Mouse (Mus musculus): ENCODE data around the gene Syne3.

The Syne3 gene

DNA sequence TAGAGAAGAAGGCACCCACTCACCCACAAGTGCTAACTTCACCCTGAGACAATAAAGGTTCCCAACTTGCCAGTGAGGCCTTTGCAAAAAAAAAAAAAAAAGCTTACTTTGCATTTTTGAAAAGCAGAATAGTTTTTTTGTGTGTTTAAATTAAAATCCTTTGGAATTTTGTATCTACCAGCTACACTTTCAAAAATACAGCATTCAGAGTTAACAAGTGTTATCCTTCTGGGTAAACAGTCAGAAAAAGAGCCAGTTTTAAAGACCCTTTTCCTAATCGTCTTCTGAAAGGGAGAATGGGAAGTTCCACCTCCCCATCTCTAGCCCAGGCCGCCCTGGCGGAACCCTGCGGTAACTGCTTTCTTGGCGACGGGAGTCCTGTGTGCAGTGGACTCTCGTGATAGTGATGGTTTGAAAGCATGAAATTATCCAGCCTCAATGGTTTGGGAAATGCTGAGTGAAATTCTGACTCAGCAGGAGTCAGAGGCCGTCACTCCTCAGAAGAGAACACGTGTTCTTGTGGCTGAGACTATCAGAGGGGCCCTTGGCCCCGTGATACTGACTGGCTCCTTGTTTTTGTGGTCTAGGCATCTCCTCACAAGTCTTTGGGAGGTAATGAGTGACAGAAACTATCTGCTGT is 16.5 kb upstream of the Syne3 start:
- no peak for DNase-seq (ENCODE audit: extremely low spot score, low read depth, low spot score)

GRCm38 (mm10) chr12:105025271-105025946 is 15.8 kb upstream of the Syne3 start:
- no peak for DNase-seq (ENCODE audit: extremely low spot score, low read depth, low spot score)

DNA sequence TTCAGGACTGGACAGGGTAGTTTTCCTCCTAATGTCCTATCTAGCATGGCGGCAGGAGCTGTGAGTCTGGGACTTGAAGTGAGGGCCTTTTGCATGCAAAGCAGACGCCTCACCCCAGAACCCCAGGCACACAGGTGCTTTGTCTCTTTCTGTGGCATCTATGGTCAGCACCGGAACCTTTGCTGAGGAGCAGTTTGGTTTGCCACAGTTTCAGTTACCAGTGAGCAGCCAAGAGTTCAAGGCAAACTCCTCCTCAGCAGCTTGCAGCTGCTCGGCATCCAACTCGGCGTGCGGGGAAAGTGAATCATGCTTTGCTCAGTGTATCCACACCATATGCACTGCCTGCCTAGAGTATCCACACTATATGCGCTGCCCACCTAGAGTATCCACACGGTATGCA is 13.2 kb upstream of the Syne3 start:
- no peak for DNase-seq (ENCODE audit: extremely low spot score, low read depth, low spot score)

GRCm38 (mm10) chr12:105022141-105022540 is 12.5 kb upstream of the Syne3 start:
- no peak for DNase-seq (ENCODE audit: extremely low spot score, low read depth, low spot score)

DNA sequence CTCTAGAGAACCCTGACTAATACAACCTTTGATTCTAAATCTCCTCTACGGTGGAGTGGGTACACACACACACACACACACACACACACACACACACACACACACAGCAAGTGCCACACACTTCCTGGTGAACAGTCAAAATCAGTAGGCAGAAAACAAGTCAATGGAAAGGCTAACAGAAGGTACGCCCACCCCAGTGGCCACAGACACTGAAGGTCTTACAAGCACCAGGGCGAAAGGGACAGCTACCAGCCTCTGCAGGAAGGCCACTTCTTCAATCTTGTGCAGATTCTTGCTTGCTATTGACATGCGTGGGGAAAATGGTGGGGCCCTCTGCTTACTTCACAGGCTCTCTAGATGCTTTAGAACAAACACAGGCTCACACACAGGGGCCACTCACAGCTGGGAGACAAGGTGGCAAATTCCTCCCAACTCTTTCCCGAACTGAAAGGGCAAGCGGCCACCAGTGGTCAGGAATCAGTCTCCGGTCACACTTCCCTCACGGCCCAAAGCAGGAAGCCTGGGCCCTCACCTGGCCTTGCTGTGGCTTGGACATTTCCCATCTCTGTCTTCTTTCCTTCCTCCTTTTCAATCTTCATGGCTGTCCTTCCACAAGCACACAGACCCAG is 11.9 kb upstream of the Syne3 start:
- DNase-seq (ENCODE audit: extremely low spot score, low read depth, low spot score), result no peak

GRCm38 (mm10) chr12:105019359-105020219 is 10.0 kb upstream of the Syne3 start:
- DNase-seq (ENCODE audit: extremely low spot score, low read depth, low spot score), result no peak

DNA sequence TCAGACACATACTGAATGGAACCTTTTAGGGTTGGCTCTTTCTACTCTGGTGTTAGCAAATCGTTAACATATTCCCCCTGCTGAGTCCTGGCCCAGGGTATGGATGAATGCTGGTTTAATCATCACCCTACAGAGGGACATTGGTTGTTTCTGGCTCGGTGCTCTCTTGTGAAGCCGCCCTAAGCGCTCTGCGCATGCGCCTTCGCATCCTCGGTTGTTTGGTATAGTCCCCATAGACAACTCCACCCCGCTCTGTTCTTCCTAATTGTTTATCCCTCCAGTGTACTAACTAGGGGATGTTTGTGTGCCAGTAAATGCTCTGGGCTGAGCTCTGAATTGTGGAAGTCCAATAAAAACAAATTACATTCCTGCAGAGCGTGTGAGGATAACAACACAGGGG is 7.0 kb upstream of the Syne3 start:
- DNase-seq (ENCODE audit: extremely low spot score, low read depth, low spot score), result no peak

- DNase-seq (ENCODE audit: extremely low spot score, low read depth, low spot score), result no peak
These were observed 6.6 kb upstream of the Syne3 start for GRCm38 (mm10) chr12:105016199-105016598.

- DNase-seq (ENCODE audit: extremely low spot score, low read depth, low spot score), result no peak
These were observed 3.5 kb upstream of the Syne3 start for GRCm38 (mm10) chr12:105013065-105013464.

- DNase-seq (ENCODE audit: extremely low spot score, low read depth, low spot score), result no peak
These were observed 2.7 kb upstream of the Syne3 start for GRCm38 (mm10) chr12:105012314-105012713.

GRCm38 (mm10) chr12:105011589-105011988 is 2.0 kb upstream of the Syne3 start:
- DNase-seq (ENCODE audit: extremely low spot score, low read depth, low spot score), result no peak

- DNase-seq (ENCODE audit: extremely low spot score, low read depth, low spot score), result no peak
These were observed 693 bp upstream of the Syne3 start for GRCm38 (mm10) chr12:105010213-105010790.

DNA sequence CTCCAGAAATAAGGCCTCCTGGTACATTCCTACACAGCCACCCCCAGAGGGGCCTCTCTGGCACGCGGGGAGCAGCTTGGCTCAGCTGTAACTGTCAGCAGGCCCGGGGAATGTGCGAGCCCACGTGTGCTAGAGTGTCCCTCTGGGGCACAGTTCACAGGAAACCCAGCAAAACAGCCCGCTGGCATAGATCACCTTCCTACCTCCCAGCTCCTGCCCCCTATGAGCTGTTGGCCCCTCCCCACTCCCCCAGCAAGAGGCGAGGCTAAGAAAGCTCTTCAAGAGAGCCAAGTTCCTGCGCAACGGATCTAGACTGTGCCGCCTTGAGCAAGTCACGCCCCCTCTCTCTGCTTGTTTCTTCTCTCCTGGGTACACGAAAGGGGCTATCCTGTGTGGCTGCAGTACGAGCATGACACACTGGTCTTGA is 844 bp downstream of the Syne3 start:
- DNase-seq (ENCODE audit: extremely low spot score, low read depth, low spot score), result no peak

- DNase-seq (ENCODE audit: extremely low spot score, low read depth, low spot score), result no peak
These were observed 1.5 kb downstream of the Syne3 start for GRCm38 (mm10) chr12:105008150-105008549.

GRCm38 (mm10) chr12:105005715-105005972 is 4.0 kb downstream of the Syne3 start:
- DNase-seq (ENCODE audit: extremely low spot score, low read depth, low spot score), result no peak

- DNase-seq (ENCODE audit: extremely low spot score, low read depth, low spot score), result no peak
These were observed 4.5 kb downstream of the Syne3 start for GRCm38 (mm10) chr12:105004956-105005714.

DNA sequence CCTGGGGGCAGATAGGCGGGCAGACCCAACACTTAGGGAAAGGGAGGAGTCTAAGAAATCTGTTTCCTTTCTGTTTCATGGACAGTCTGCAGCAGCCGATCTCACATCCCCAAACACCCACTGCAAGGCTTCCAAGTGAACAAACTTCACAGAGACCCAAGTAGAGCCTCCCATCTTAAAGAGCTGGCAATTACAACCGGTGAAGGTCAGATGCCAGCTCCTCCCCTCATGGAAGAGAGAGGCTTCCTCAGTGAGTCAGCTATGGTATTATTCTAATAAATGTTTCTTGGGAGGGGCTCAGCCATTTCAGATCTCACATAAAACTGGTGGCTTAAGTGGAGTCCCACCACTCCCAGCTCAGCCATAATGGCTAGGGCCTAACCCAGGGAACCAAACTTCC is 5.9 kb downstream of the Syne3 start:
- DNase-seq (ENCODE audit: extremely low spot score, low read depth, low spot score), result no peak

DNA sequence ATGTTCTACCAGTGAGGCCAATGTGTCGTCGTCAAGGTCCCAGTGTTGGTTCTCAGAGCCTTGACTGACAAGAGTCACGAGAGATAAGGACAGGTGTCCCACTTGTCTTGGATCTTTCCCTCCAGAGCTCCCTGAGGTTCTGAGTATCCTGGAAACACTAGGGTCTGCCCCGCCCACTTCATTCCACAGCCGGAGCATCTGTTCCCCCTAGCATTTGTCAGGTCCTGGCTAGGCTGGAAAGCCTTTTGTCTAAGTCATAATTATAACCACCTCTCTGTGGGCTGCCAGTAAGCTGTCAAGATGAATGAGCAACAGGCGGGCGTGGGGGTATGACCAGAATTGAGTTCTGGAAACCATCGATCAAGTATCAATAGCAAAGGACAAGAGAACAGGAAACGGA is 6.5 kb downstream of the Syne3 start:
- no peak for DNase-seq (ENCODE audit: extremely low spot score, low read depth, low spot score)

GRCm38 (mm10) chr12:105002340-105003132 is 7.1 kb downstream of the Syne3 start:
- DNase-seq (ENCODE audit: extremely low spot score, low read depth, low spot score), result no peak

- DNase-seq (ENCODE audit: extremely low spot score, low read depth, low spot score), result no peak
These were observed 8.3 kb downstream of the Syne3 start for GRCm38 (mm10) chr12:105001317-105001716.

Data from hindlimb bud, embryonic 11.5 days (tissue).